Mouse (Mus musculus) ovary, postnatal 14 days (tissue): ENCODE results near the gene Tstd2.

ENCODE experiments used
- DNase-seq: peaks from one replicate; pipeline ENCODE4 v3.0.0; 2022; ENCODE audit warnings: low spot score

Gene Tstd2

GRCm38 (mm10) chr4:46138287-46139222 is at the start of gene Tstd2, which contains the start of gene Ncbp1:
TSS of gene Tstd2 (minus strand) at chr4:46138694.
TSS of gene Ncbp1 (plus strand) at chr4:46138613.
- DNase-seq: peak; percentile 91

GRCm38 (mm10) chr4:46186466-46186865 is 48.0 kb upstream of the Tstd2 start:
- no peak for DNase-seq

- DNase-seq: no peak
Measured at GRCm38 (mm10) chr4:46185890-46186289, 47.4 kb upstream of the Tstd2 start.

- DNase-seq: no peak
Measured at GRCm38 (mm10) chr4:46185423-46185822, 46.9 kb upstream of the Tstd2 start.

- no peak for DNase-seq
Measured at GRCm38 (mm10) chr4:46182181-46182580, 43.7 kb upstream of the Tstd2 start.

- DNase-seq: no peak
Measured at GRCm38 (mm10) chr4:46181168-46181567, 42.7 kb upstream of the Tstd2 start.

GRCm38 (mm10) chr4:46177496-46177895 is 39.0 kb upstream of the Tstd2 start:
- DNase-seq: no peak

GRCm38 (mm10) chr4:46177018-46177417 is 38.5 kb upstream of the Tstd2 start:
- DNase-seq: no peak

GRCm38 (mm10) chr4:46176313-46176712 is 37.8 kb upstream of the Tstd2 start:
- DNase-seq: no peak

- no peak for DNase-seq
Measured at GRCm38 (mm10) chr4:46171761-46172160, 33.3 kb upstream of the Tstd2 start.

- no peak for DNase-seq
Measured at GRCm38 (mm10) chr4:46165831-46166230, 27.3 kb upstream of the Tstd2 start.

- DNase-seq: no peak
Measured at GRCm38 (mm10) chr4:46164027-46164426, 25.5 kb upstream of the Tstd2 start.

GRCm38 (mm10) chr4:46151903-46152544 is 13.5 kb upstream of the Tstd2 start:
- DNase-seq: no peak

- no peak for DNase-seq
Measured at GRCm38 (mm10) chr4:46146881-46147280, 8.4 kb upstream of the Tstd2 start.

- no peak for DNase-seq
Measured at GRCm38 (mm10) chr4:46144323-46144722, 5.8 kb upstream of the Tstd2 start.

- peak; percentile 8 for DNase-seq
Measured at GRCm38 (mm10) chr4:46137629-46138286, 736 bp downstream of the Tstd2 start.

- DNase-seq: no peak
Measured at GRCm38 (mm10) chr4:46131791-46132190, 6.7 kb downstream of the Tstd2 start.

- peak; percentile 36 for DNase-seq
Measured at GRCm38 (mm10) chr4:46130221-46130620, 8.3 kb downstream of the Tstd2 start.

GRCm38 (mm10) chr4:46129311-46130004 is 9.0 kb downstream of the Tstd2 start:
- DNase-seq: no peak

- DNase-seq: peak; percentile 54
Measured at GRCm38 (mm10) chr4:46126541-46126940, 12.0 kb downstream of the Tstd2 start.

GRCm38 (mm10) chr4:46123358-46123757 is 15.1 kb downstream of the Tstd2 start:
- DNase-seq: no peak

GRCm38 (mm10) chr4:46120767-46121166 is 17.7 kb downstream of the Tstd2 start:
- no peak for DNase-seq
